Mouse (Mus musculus): ENCODE measurements at regions not wholly inside any gene's neighbourhood (a gene's known extent, or its start where the extent isn't known, plus 50 kb on each side); places are given as distances from the start of the nearest gene placed in this dataset.

DNA sequence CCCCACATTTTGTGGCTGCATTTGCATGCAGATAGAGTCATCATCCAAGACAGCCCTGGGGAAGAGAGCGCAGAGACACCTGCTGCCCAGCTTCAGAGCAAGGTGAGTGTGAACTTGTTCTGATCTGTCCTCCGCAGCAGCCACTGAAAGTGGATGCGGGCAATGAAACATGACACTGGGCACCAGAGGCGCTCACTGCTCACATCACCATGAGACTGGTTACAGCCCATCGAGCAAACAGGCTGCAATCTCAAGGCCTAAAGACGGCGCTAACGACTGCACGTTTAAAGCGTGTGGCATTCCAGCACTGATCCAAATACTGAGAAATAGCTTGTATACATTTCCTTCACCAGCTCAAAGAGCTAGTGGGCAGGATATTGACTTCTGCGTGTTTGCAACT, 65.8 kb downstream of the Barhl2 start:
- DNase-seq (ENCODE audit: extremely low spot score, low read depth, low spot score): no peak

GRCm38 (mm10) chr5:106386621-106387020, 71.3 kb downstream of the Barhl2 start:
- no peak for DNase-seq (ENCODE audit: extremely low spot score, low read depth, low spot score)

GRCm38 (mm10) chr5:106385838-106386237, 72.1 kb downstream of the Barhl2 start:
- no peak for DNase-seq (ENCODE audit: extremely low spot score, low read depth, low spot score)

DNA sequence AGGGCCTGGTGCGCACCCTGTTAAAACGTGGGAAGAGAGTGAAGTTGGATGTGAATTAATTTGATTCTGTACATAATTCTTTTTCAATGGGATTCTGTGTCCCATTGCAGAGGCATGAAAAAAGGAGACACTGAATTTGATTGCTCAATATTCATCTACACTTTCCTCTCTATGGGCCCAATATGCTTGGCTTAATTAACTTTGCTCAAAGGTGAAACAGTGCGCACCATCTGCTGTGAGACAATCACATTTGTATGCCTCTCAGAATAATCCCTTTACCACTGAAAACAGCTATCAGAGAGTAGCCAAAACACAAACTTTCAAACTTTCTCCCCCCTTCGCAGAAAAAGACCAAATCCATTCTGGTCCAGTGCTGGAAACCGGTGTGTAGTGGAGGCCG, 72.7 kb downstream of the Barhl2 start:
- DNase-seq (ENCODE audit: extremely low spot score, low read depth, low spot score): no peak

DNA sequence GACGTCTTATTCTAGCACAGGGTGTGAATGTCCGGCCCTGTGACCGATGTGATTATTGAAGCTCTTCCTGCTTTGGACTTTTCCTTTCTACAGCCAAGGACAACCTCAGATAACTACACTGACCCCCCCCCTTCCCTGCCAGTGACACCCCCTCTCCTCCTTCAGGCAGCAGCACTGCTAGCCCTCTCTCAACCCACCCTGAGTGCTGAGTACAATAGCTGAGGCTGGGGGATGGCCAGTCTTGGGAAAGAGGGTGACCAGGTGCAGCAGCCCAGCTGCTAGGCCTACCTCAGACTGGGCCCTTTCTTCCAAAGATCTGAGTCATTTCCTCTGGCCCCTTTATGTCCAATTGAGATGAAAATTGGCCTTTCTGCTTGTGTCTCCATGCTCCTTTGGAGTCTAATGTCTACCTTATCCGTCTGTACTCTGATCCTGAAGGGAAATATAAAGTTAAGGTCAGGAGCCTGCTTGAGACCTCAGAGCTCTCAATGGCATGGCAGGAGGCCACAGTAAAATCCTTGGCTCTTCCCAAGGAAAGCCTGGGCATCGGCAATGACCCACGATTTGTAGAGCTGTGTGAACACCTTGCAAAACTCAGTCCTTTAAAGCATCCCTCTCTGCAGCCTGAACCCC, 73.7 kb downstream of the Barhl2 start:
- DNase-seq (ENCODE audit: extremely low spot score, low read depth, low spot score): no peak

GRCm38 (mm10) chr5:106381919-106382318, 76.0 kb downstream of the Barhl2 start:
- no peak for DNase-seq (ENCODE audit: extremely low spot score, low read depth, low spot score)

DNA sequence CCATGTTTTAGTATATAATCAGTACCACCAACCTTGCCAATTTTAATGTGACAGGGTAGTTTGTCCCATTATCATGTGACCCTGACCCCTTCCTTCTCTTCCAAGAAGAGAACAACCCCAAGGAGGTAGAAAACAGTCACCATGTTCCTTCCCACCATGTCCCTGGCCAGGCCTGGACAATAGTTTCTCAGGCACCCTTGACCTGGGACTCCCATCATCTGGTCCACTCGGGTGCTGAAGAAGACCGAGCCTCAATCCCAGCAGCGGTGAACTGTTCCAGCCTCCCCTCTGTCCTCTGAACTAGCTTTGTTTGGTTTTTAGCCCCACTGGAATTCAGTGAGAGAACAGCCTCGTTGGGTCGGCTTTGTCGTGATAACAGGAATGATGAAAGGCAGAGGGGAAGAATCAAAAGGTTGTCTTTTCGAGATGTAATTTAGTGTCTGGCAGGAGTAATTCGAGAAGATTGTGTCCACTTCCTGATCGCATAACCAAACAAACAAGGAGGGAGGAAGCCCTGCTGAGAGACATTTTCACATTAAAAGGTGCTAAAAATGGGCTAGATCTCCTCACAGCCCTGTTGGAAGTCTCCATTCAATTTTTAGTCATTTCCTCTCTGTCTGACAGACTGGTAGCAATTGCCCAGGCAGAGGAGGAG, 77.2 kb downstream of the Barhl2 start:
- DNase-seq (ENCODE audit: extremely low spot score, low read depth, low spot score): no peak

GRCm38 (mm10) chr5:106376781-106377525, 81.0 kb downstream of the Barhl2 start:
- DNase-seq (ENCODE audit: extremely low spot score, low read depth, low spot score): no peak

GRCm38 (mm10) chr5:106367831-106368230, 90.1 kb downstream of the Barhl2 start:
- no peak for DNase-seq (ENCODE audit: extremely low spot score, low read depth, low spot score)

DNA sequence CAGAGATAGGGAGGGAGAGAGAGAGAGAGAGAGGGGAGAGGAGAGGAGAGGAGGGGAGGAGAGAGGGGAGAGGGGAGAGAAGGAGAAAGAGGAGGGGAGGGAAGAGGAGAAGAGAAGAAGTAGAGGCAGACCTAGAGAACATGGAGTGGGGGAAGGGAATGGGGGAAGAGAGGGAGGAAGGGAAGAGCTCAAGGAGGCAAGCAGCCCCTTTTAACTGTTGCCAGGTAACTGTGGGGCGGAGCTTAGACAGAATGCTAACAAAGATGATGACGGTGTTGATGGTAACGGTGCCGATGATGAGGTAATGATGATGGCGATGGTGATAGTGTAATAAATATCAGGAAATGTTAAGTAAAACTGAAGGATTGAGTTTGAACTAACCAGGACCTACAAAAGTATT, 90.7 kb downstream of the Barhl2 start:
- no peak for DNase-seq (ENCODE audit: extremely low spot score, low read depth, low spot score)

GRCm38 (mm10) chr5:106366006-106366405, 92.0 kb downstream of the Barhl2 start:
- no peak for DNase-seq (ENCODE audit: extremely low spot score, low read depth, low spot score)

GRCm38 (mm10) chr5:106365094-106365493, 92.9 kb downstream of the Barhl2 start:
- no peak for DNase-seq (ENCODE audit: extremely low spot score, low read depth, low spot score)

GRCm38 (mm10) chr5:106351348-106351747, 106.6 kb downstream of the Barhl2 start:
- no peak for DNase-seq (ENCODE audit: extremely low spot score, low read depth, low spot score)

GRCm38 (mm10) chr5:106349851-106350515, 108.0 kb downstream of the Barhl2 start:
- DNase-seq (ENCODE audit: extremely low spot score, low read depth, low spot score): no peak

GRCm38 (mm10) chr5:106344308-106344707, 113.7 kb downstream of the Barhl2 start:
- DNase-seq (ENCODE audit: extremely low spot score, low read depth, low spot score): no peak

- no peak for DNase-seq (ENCODE audit: extremely low spot score, low read depth, low spot score)
Observed at GRCm38 (mm10) chr5:106343601-106344000, 114.4 kb downstream of the Barhl2 start.

- no peak for DNase-seq (ENCODE audit: extremely low spot score, low read depth, low spot score)
Observed at GRCm38 (mm10) chr5:106341361-106341760, 116.6 kb downstream of the Barhl2 start.

GRCm38 (mm10) chr5:106335639-106336038, 122.3 kb downstream of the Barhl2 start:
- no peak for DNase-seq (ENCODE audit: extremely low spot score, low read depth, low spot score)

- no peak for DNase-seq (ENCODE audit: extremely low spot score, low read depth, low spot score)
Observed at GRCm38 (mm10) chr5:106327592-106328150, 130.3 kb downstream of the Barhl2 start.

- no peak for DNase-seq (ENCODE audit: extremely low spot score, low read depth, low spot score)
Observed at GRCm38 (mm10) chr5:106322574-106323215, 135.3 kb downstream of the Barhl2 start.

DNA sequence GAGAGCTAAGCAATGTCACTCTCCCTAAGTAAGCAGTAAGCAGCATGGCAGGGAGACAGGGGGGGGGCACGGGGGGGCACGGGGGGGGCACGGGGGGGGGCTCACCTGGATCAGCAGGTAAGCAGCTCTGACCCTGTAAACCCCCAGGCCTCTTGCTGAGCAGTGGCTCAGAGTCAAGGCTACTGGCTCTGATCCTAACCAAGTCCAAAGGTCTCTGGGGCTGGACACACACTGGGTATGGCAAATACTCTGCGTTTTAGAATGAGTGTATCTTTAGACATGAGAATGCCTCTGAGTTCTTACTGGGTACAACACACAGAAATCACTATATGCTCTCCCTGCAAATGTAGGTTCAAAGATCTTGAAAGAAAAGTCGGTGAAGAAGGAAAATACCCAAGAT, 136.5 kb downstream of the Barhl2 start:
- DNase-seq (ENCODE audit: extremely low spot score, low read depth, low spot score): no peak
